Mouse (Mus musculus): ENCODE measurements at regions not wholly inside any gene's neighbourhood (a gene's known extent, or its start where the extent isn't known, plus 50 kb on each side); places are given as distances from the start of the nearest gene placed in this dataset.
"Not testable (repeated sequence)": the region's sequence is repeated elsewhere in the genome, so short reads cannot be mapped to it uniquely, and the experiment has no call there.

- no peak for DNase-seq
Observed at GRCm38 (mm10) chr15:49121202-49121601, 4763.5 kb upstream of the Gm7489 start.

DNA sequence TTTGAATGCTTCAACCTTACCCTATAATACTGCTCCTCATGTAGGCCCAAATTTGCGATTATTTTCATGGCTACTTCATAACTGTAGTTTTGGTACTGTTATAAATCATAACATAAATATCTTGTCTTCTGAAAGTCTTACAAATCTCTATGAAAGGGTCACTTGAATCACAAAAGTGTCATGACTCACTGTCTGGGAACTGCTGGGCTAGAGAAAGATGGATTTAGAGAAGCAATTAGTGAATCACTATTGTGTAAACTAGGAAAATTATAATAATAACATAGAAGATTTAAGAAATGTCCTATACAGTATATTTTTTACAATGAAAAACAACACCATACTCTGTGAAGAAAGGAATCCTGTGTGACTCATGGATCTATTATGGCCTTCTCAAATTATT, 4738.3 kb upstream of the Gm7489 start:
- no peak for DNase-seq

- no peak for DNase-seq
Observed at GRCm38 (mm10) chr15:49151998-49152397, 4732.7 kb upstream of the Gm7489 start.

DNA sequence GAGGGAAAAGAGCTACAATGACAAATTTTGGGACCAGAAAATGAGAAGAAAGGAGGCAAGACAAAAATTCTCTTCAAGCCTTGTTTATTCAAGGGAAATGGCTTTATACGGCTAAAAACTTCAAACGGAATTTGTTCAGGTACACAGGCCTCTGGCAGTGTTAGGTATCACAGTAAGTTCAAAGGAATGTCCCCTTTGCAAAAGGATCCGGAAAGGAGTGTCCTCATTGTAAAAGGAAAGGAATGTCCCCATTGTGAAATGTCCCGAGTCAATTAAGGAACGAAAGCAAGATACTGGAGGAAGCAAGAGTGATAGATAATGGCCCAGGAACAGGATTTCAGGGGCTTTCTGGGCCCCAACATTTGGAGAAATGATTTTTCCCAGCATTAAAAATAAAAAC, 4730.7 kb upstream of the Gm7489 start:
- no peak for DNase-seq

GRCm38 (mm10) chr15:49191474-49191873, 4693.2 kb upstream of the Gm7489 start:
- no peak for DNase-seq

GRCm38 (mm10) chr15:49192571-49192970, 4692.1 kb upstream of the Gm7489 start:
- not testable (repeated sequence) for DNase-seq

- DNase-seq = no peak
Observed at GRCm38 (mm10) chr15:49229063-49229462, 4655.6 kb upstream of the Gm7489 start.

DNA sequence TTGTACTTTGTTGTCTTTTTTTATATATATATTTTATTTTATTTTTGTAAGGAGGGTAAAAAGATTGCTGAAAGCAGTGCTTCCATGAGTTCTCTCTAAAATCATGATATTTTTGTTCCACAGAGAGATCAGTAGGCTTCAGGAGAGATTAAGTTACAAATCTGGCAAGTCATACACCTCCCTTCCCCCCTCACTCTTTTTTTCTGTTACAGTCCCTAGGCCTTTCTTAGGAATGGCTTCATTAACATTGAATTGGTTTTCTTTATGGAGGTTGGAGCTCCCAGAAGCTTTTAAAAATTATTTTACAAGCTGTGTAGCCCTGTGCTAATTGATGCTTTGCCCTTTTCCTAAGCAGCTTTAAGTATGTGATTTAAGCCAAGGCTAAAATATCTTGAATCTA, 4653.9 kb upstream of the Gm7489 start:
- no peak for DNase-seq

- peak in 1 of 2 experiments; percentile 4 for DNase-seq
Observed at GRCm38 (mm10) chr15:49270198-49270597, 4614.5 kb upstream of the Gm7489 start.

Data from cerebellum, postnatal 10 days (tissue).